Comparison of ENCODE assay signal across 37 mouse cellular contexts in genomic region chr13:55801246-55801645, GRCm38 (mm10). TPM values are rescaled to one million over a fixed set of nuclear protein-coding genes. Genes with fewer than 3 reads are reported as not detected.
"Had no signal": no experiment of that assay in that cellular context is flagged by ENCODE, and none has a peak within 500 bp of the region (broad histone marks: within the 10 kb centered on the region; RNA-seq: fewer than 3 reads in every experiment).

No protein-coding gene starts in this region.

- H3K27ac ChIP-seq: embryonic facial prominence, embryonic 10.5 days; embryonic facial prominence, embryonic 12.5 days; embryonic facial prominence, embryonic 13.5 days; embryonic facial prominence, embryonic 15.5 days; forebrain, embryonic 10.5 days; forebrain, embryonic 12.5 days; forebrain, embryonic 13.5 days; forebrain, embryonic 15.5 days; gastrocnemius, adult 2 months; heart, adult 2 months had no signal

- H3K36me3 ChIP-seq: embryonic facial prominence, embryonic 10.5 days; embryonic facial prominence, embryonic 12.5 days; embryonic facial prominence, embryonic 13.5 days; embryonic facial prominence, embryonic 15.5 days; forebrain, embryonic 10.5 days; forebrain, embryonic 12.5 days; forebrain, embryonic 15.5 days had no signal

- H3K4me1 ChIP-seq: embryonic facial prominence, embryonic 10.5 days; embryonic facial prominence, embryonic 12.5 days; embryonic facial prominence, embryonic 13.5 days; embryonic facial prominence, embryonic 15.5 days; forebrain, embryonic 10.5 days; forebrain, embryonic 12.5 days; forebrain, embryonic 13.5 days; forebrain, embryonic 15.5 days had no signal

- H3K27me3 ChIP-seq: embryonic facial prominence, embryonic 12.5 days; embryonic facial prominence, embryonic 13.5 days; embryonic facial prominence, embryonic 15.5 days; forebrain, embryonic 12.5 days; forebrain, embryonic 13.5 days; forebrain, embryonic 15.5 days had no signal

- H3K9me3 ChIP-seq: embryonic facial prominence, embryonic 13.5 days; embryonic facial prominence, embryonic 15.5 days; forebrain, embryonic 12.5 days; forebrain, embryonic 13.5 days; forebrain, embryonic 15.5 days had no signal

- DNase-seq: cerebellum, adult 8-10 months; cerebellum, adult 9-10 months; cerebellum, adult 9-11 months; cerebellum, postnatal 10 days; cerebellum, postnatal 14 days; cerebellum, postnatal 25 days; cerebellum, postnatal 36 days; embryo, embryonic 11 days; forebrain, postnatal 0 days; gastrocnemius, adult 2 months; gastrocnemius, postnatal 10 days; gastrocnemius, postnatal 14 days; gastrocnemius, postnatal 25 days; gastrocnemius, postnatal 36 days; heart, adult 18-20 months; heart, adult 2 months had no signal

- H3K4me3 ChIP-seq: embryonic facial prominence, embryonic 10.5 days; embryonic facial prominence, embryonic 12.5 days; embryonic facial prominence, embryonic 13.5 days; embryonic facial prominence, embryonic 15.5 days; erythroblast, embryonic 14.5 days; forebrain, embryonic 10.5 days; forebrain, embryonic 12.5 days; forebrain, embryonic 13.5 days; forebrain, embryonic 15.5 days; gastrocnemius, adult 2 months; heart, adult 2 months had no signal

RNA-seq across cellular contexts. Expression of gene Catsper3, which starts 16.9 kb away (rescaled TPM):
- total RNA-seq: common myeloid progenitor, adult 5-6 weeks; forebrain, postnatal 0 days; gastrocnemius, postnatal 25 days; gastrocnemius, postnatal 4 days; granulocyte monocyte progenitor cell, adult 5-6 weeks had no signal
- polyA plus RNA-seq: embryonic facial prominence, embryonic 10.5 days; embryonic facial prominence, embryonic 11.5 days; embryonic facial prominence, embryonic 12.5 days; embryonic facial prominence, embryonic 13.5 days; embryonic facial prominence, embryonic 14.5 days; embryonic facial prominence, embryonic 15.5 days; erythroblast, embryonic 14.5 days; forebrain, embryonic 11.5 days; forebrain, embryonic 12.5 days; forebrain, embryonic 14.5 days; forebrain, embryonic 15.5 days; forebrain, embryonic 16.5 days had no signal

RNA-seq across cellular contexts. Expression of gene Pitx1, which starts 34.7 kb away (rescaled TPM):
- total RNA-seq: common myeloid progenitor, adult 5-6 weeks; forebrain, postnatal 0 days; granulocyte monocyte progenitor cell, adult 5-6 weeks; heart, adult 18-20 months; heart, adult 2 months; heart, adult 8-10 months had no signal
- polyA plus RNA-seq: cortical plate, adult 2 months; forebrain, embryonic 13.5 days; forebrain, embryonic 14.5 days; forebrain, embryonic 15.5 days; forebrain, embryonic 16.5 days; forebrain, postnatal 0 days; frontal cortex, adult 2 months; gonadal fat pad, adult 2 months had no signal
